Mouse (Mus musculus) cerebellum, adult (tissue): Measurements from ENCODE around the gene Adgrg6.

Source experiments
- ATAC-seq: cut with Nextera tagmentation; 2 replicates; pipeline ENCODE4 v1.9.2; 2017; ENCODE audit warnings: mild to moderate bottlenecking, moderate library complexity, mixed read lengths; ENCODE audit not compliant: insufficient number of reproducible peaks, low FRiP score, low TSS enrichment

The Adgrg6 gene

GRCm38 (mm10) chr10:14495204-14495603 is 50.3 kb downstream of the Adgrg6 start:
- no peak for ATAC-seq

- ATAC-seq = no peak
These were observed 53.6 kb downstream of the Adgrg6 start for GRCm38 (mm10) chr10:14491838-14492237.

- ATAC-seq = no peak
These were observed 62.2 kb downstream of the Adgrg6 start for GRCm38 (mm10) chr10:14483257-14483656.

DNA sequence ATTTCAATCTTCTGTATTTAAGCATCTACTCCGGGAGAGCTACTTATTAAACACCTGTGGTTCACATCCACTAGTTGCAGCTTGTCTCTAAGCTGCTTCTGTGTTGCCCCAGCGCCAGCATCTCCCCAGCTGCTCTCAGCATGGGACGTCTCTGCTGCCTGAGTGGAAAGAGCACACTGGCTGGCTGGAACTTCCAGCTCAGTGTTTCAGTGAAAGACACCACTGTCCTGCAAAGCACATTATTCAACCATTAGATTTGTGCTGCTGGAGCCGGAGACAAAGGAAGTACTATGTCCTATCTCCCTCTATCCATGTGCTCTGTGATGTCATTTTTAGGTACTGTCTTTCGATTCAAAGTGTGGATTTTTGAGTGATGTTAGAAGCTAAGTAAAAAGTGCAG is 63.0 kb downstream of the Adgrg6 start:
- ATAC-seq = peak; percentile 61; the same call in 1 of the 2 replicates

- no peak for ATAC-seq
These were observed 64.5 kb downstream of the Adgrg6 start for GRCm38 (mm10) chr10:14480928-14481327.

GRCm38 (mm10) chr10:14476393-14476792 is 69.1 kb downstream of the Adgrg6 start:
- no peak for ATAC-seq

DNA sequence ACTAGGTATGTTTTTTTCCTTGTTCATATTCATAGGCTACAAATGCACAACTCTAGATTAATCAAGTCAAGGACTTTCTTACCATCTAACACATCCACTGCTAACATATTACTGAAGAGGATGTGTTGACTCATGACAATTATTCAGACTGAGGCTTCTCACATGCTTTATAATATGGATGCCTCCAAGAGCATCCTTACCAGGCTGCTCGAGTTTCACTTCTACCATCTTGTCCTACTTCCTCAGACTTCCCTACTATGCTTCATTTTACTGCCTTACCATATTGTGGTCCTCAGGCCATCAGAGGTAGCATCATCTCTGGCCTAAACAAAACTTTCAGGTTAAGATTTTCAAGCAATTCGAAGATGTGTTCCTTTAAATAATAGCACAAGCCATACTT is 69.8 kb downstream of the Adgrg6 start:
- ATAC-seq = no peak

GRCm38 (mm10) chr10:14474541-14475305 is 70.7 kb downstream of the Adgrg6 start:
- ATAC-seq = no peak

DNA sequence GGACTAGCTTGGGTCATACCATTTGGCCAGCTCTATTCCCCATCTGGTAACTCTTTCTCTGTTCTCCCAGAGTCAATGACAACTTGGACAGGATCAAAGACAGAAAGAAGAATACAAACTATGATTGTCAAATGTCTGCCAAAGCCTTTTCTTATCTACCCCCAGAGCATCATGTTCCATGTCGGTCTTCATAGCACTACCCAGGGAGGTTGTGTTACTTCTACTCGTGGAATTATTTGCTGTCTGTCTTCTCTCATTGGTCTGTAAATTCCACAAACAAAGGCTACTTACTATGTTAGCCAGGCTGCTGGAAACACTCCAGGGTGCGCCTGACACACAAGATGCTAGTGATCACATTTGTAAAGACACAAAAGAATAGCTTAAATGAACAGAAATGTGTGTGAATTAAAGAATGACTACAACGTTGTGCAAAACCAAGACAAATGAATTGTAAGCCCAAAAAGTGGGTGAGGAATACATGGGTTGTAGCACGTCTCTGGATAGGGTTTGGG is 74.4 kb downstream of the Adgrg6 start:
- no peak for ATAC-seq

DNA sequence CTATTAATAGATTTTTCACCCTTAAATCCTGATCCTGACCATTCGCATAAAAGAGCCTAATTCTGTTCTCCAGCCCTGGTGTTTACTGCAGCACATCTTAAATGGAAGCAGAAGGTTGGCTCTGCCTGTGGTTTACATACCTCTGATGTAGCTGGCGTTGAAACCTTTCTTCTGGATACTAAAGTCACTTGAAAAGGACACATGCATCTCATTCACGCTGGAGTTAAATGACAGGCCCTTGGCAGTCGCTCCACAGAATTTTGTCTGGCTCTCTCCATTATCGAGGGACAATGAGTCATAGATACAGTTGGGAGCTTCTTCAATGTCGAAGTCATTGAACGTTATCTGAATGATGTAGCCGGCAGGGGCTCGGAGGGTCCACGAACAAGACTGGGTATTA is 76.8 kb downstream of the Adgrg6 start:
- ATAC-seq = no peak

DNA sequence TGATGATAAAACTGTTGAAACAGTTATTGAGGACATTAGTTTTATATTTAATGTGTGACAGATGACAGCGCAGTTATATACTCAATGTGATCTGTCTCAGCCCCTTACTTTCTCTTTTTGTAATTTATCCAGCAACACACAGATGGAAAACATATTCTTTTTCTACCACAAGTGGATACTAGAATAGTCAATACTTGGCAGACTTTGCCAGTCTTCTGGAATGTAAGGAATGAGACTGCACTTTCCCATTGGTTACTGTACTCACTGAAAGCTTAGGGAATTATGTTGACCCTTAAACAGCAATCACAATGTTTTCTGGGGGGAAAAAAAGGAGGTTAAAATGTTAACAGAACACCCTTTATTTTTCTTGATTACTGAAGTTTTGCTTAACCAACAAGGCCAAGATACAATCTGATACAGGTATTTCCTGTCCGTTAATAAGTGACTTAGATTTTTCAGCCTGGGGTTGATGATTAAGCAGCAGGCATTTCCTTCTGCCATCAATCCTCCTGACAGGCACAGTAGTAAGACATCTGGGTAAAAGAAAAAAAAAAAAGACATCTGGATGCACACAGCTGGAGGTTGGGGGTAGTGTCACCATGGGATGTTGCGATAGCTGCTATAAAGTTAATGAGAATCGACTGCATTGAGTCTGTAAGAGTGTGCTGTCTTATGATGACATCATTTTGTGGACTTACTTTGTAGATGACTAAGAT is 81.5 kb downstream of the Adgrg6 start:
- ATAC-seq = no peak

- no peak for ATAC-seq
These were observed 84.4 kb downstream of the Adgrg6 start for GRCm38 (mm10) chr10:14460933-14461514.

- ATAC-seq = no peak
These were observed 85.1 kb downstream of the Adgrg6 start for GRCm38 (mm10) chr10:14460252-14460932.

DNA sequence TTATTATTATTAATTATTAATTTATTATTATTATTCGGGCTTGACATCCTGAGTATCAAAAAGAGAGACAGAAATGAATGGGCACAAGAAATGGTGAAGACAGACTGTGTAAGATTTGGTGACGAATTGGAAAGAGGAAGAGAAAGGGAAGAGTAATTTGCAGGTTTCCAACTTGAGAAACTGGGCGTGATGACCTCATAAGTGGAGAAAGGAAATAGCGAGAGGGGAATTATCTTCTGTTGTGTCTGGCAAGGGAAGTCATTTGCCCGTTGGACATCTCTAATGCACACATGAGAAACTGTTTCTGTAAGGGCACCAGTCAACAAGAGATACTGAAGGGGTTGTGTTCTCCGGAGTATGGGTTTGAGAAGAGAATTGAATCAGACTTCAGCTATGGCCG is 85.6 kb downstream of the Adgrg6 start:
- no peak for ATAC-seq

DNA sequence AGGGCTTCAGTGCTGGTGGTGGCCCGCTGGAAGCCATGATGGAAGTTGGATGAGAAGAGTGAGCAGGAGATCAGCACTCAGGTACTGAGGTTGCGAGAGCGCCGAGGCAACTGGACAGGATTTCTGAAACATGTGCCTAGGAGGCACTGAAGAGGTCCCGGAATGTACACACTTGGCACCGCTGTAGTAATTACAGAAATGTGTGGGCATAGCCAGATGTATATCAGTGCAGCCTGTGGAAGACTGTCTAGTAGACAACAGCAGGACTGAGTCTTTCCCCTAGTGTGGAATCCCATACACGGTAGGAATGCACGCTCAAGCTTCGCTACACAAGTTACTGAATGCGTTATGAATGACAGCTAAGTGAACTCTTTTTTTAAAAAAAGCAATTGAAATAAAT is 86.1 kb downstream of the Adgrg6 start:
- no peak for ATAC-seq

- ATAC-seq = no peak
These were observed 91.0 kb downstream of the Adgrg6 start for GRCm38 (mm10) chr10:14454481-14454880.

DNA sequence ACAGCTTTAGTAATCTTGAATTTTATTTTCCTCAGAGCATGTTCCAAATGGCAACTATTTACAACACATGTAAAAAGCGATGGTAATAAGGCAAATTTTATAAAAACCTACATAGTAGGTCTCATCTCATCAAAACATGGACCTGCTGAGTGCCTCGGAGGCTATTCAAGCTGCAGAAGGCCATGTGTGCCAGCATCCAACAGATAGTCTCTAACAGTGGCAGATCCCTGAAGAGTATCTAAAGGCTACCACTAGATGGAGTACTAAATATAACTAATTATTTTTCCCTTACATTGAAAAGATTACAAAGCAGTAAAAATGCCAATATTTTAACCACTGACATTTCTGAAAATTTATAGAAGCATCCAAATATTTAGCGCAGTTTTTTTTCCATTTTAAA is 93.6 kb downstream of the Adgrg6 start:
- ATAC-seq = no peak

DNA sequence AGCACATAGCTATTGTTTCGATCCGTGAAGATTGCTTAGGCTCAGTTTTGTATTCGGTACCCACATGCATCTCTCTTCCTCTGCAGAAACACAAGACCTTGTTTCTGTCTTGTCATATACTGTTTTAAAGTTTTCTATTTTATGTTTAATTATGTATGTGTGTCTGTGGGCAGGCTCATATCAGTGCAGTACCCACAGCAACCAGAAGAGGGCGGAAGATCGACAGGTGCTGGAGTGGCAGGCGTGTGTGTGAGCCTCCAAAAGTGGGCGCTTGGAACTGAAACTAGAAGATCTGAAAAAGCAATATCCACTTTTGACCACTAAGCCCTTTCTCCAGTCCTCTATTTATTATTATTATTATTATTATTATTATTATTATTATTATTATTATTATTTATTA is 95.4 kb downstream of the Adgrg6 start:
- no peak for ATAC-seq

- ATAC-seq = no peak
These were observed 99.7 kb downstream of the Adgrg6 start for GRCm38 (mm10) chr10:14445590-14446291.
